Mouse (Mus musculus): Measurements from ENCODE around the gene Klhdc4.

Klhdc4 gene

DNA sequence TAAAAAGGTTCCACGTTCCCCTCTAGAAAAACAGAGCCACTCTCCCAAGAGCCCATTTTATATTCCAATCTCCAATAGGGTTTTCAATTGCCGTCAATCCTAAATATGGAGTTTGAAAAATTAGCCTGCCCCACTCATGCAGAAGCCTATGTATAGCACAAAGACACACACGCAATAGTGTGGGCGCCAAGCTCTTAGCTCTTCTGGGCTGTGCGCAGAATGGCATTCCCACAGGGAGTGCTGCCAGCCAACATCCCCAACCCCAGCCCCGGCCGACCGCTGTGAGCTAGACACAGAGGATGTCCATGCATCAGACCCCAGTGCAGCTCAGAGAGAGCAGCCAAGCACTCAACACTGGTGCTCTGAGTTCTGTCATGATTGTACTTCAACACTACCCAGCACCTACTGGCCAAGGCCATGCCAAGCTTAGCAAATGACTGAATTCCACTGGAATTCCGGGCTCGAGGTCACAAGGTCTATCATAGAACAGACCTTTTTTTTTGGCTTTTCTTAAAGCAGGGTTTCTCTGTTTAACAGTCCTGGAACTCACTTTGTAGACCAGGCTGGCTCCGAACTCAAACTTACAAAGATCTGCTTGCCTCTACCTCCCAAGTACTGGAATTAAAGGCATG, 19.7 kb downstream of the Klhdc4 start:
- DNase-seq (ENCODE audit: extremely low read depth, low read depth), result no peak

DNA sequence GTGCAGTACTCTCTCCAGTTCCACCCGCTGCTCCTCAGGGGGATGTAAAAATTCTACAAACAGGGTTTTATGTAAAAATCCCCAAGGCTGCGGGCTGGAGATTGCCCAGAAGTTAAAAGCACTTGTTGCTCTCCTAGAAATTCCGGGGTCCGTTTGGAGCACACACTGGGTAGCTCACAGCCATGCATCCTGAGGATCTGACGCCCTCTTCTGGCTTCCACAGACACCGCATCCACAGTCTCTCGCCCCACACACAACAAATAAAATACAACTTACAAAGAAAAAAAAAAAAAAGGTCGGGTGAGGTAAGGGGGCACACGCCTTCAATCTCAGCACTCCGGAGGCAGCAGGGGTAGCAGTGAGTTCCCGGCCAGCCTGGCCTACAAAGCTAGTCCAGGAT, 21.3 kb downstream of the Klhdc4 start:
- no peak for DNase-seq (ENCODE audit: extremely low read depth, low read depth)

DNA sequence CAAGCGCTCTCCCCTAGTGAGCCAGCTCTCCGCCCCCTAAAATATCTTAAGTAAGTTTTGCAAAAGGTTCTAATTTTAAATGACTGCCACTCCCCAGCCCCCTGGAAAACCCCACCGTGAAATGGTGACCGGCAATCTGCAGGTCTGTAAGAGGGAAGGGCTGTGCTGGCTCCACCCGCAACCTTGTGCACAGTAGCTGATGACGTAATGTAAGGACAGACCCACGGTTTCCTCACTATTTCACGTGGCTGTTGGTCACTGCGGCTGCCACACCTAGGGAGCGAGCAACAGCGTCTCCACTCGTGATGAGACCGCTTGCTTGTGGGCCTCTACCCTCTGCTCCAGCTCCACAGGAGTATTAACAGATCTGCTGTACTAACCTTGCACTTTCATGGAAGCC, 23.2 kb downstream of the Klhdc4 start:
- DNase-seq (ENCODE audit: extremely low read depth, low read depth), result no peak

DNA sequence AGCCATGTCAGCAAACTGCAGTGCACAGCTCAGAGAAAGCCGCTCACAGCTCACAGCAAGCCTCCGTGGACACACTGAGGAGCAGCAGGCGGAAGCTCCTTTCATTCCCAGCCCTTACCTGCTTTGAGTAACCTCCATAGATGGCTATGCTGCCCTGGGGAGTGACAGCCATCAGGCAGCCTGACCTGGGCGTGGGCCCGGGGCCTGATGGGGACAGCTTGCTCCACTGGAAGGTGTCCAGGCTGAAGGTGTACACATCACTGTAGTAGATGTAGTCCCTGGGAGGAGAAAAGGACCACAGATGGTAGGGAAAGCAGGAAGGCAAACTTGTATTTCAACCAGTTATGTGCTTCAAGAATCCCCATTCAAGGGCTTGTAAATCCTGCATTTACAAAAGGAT, 24.5 kb downstream of the Klhdc4 start:
- no peak for DNase-seq (ENCODE audit: extremely low read depth, low read depth)

DNA sequence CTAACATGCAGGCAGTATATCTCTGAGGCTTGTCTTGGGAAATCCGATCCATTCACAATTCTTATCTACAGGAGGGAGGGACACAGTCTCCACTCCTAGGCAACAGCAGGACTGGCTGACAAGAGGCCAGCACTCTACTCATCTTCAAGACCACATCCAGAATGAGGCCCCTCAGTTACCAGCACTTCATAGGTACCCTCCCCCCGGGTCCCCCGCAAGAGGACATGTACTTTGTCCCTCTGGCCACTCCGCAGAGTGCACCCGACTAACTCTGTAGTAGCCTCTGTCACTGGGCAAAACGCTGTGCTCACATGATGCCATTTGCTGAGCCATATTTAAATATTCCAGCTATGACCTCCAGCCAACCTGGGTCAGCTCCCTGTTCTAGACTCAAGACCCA, 31.0 kb downstream of the Klhdc4 start:
- DNase-seq (ENCODE audit: extremely low read depth, low read depth), result no peak

DNA sequence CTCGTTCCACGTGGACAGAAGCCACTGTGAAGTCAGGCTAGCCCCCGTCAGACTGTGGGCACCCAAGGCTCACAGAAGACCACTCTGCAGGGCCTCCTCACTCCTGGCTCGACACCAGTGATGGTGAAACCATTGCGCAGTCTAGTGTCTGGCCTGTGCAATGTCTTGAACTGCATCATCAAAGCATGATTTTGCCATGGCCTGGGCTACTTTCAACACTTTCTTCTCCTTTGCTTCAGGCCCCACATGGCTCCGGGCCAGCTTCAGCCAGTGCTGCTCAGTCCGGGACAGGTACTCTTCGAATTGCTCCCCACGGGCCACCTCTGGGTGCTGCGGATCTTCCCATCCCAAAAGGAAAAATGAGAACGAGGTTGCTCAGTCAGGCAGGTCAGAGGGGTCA, 33.0 kb downstream of the Klhdc4 start:
- DNase-seq (ENCODE audit: extremely low read depth, low read depth), result no peak

DNA sequence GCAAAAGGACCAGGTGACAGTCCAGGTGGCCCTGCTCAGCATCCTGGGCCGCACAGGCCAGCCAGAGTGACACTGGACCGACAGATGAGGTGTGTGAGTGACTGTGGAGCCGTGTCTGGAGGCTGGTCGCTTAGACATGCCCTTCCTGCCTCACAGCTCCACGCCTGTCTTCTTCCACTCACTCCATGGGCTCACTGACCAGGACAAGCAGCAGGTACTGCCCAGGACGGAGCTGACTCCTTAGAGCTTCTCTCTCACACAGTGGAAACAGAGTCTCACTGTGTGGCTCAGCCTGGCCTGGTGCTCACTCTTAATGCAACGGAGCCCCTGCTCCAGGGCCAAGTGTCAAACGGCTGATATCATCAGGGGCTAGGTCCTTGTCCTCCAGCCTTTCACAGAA, 33.9 kb downstream of the Klhdc4 start:
- DNase-seq (ENCODE audit: extremely low read depth, low read depth), result no peak

DNA sequence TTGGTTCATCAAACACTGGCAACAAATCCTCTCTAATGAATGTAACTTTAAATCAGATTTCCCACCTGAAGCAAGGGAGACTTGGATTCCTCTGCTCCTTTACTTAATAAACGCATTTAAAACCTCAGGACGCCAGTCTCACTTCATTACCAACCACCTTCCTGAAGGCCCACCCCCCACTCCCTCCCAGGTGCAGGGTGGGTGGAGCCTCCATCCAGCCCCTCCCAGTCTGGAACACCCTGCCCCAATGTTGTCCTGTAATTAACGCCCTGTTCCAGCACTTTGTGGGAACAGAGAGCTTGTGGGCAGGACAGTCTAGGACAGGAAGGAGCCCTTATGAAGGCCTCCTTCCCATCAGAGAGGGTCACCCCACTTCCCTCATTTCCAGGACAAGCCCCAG, 35.2 kb downstream of the Klhdc4 start:
- no peak for DNase-seq (ENCODE audit: extremely low read depth, low read depth)

DNA sequence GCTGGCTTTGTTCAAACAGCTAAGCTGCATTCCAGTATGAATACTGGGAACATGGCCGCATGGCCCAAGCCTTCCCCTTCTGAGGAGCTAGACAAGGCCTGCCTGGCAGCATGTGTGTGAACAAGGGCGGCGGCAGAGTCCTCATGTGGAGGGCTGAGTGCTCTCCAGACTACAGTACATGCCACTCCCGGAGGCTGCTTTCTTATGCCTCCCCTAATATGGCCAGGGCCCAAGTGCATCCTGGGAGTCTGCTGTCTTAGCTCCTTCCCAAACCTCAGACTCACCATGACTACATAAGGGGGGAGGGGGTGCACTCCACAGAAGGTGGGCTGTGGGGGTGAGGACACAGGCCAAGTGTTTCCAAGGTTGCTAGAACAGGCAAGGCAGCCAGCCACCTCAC, 36.7 kb downstream of the Klhdc4 start:
- DNase-seq (ENCODE audit: extremely low read depth, low read depth), result no peak

DNA sequence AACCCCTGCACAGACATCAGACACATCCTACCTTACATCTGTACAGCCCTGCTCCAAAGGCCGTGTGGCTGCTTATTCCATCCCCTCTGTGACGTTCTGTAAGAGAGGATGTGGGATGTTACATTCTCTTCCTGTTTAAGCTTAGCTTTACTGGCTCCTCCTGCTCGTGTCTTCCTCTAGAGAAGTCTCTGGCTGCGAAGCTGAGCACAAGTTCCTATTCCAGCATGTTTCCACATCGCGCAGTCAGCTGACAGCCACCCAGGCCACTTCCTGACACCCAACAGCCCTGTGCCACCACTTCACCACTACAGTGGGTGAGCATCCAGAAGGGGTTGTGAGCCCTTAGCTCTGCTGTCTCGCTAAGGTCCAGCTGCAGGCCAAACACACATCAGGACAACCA, 37.2 kb downstream of the Klhdc4 start:
- DNase-seq (ENCODE audit: extremely low read depth, low read depth), result no peak

DNA sequence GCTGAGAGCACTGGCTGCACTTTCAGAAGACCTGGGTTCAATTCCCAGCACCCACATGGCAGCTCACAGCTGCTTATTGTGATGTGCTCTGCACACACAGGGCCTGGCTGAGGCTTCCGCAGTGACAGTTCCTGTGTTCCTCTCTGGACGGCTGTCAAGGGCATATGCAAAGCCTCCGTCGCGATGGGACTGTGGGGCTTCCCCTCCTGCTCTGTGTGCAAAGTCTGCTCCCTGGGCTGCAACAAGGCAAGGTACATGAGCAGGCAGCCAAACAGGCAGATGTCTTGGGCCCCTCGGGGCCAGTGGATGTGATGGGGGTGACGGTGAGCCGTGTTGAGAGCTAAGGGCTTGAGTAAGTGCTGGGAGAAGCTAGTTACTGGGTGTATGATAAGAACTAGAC, 40.6 kb downstream of the Klhdc4 start:
- DNase-seq (ENCODE audit: extremely low read depth, low read depth), result no peak

DNA sequence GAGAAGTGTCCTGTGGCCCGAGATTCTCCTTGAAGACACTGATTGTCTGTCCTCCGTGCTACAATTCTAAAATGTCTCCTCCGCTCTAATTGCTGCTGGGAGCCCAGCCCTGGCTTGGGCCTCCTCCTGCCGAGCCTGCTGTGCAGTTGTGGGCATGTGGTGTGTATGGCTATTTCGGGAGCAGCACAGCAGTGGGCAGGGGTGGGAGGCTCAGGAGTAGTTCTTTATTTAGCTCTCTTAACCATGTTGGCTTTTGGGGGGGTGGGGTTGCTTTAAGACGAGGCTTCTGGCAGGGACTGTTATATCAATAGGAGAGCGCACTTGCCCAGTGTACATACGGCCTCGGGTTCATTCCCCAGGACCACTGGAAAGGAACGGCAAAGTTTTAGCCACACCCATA, 42.8 kb downstream of the Klhdc4 start:
- DNase-seq (ENCODE audit: extremely low read depth, low read depth), result no peak

DNA sequence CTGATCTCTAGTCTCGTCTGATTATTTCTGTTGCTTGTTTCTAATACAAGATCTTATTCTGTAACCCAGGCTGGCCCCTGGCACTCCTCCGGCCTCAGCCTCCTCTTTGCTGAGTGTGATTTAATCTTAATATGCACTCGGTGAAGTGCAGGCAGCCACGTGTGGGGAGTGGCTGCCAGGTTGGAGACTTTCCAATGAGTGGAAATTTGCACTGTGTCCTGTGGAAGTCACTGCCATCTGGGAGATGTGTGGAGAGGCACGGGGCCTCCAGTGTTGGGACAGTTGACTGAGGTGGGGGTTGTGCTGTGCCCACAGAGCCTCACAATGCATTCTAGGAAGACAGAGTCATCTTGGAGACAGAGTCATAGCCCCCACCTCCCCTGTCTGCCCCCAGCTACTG, 46.9 kb downstream of the Klhdc4 start:
- no peak for DNase-seq (ENCODE audit: extremely low read depth, low read depth)

DNA sequence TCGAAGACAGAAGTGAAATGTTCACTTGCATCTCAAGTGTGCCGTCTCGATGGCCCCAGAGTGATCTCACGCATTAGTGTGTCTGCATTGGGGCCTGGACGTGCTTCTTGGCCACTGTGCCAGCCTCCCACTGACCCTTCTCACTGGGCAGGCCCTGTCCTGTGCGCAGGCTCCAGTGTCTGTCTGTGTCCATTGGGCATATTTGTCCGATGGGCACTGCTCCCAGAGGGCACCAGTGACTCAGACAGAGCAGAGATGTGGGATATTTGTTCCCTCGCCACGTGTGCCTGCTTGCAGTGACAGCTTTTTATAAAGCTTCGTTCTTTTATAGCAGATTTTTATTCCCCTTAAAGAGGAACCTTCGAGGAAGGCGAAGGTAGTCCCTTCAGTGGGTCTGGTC, 55.5 kb downstream of the Klhdc4 start:
- no peak for DNase-seq (ENCODE audit: extremely low read depth, low read depth)

DNA sequence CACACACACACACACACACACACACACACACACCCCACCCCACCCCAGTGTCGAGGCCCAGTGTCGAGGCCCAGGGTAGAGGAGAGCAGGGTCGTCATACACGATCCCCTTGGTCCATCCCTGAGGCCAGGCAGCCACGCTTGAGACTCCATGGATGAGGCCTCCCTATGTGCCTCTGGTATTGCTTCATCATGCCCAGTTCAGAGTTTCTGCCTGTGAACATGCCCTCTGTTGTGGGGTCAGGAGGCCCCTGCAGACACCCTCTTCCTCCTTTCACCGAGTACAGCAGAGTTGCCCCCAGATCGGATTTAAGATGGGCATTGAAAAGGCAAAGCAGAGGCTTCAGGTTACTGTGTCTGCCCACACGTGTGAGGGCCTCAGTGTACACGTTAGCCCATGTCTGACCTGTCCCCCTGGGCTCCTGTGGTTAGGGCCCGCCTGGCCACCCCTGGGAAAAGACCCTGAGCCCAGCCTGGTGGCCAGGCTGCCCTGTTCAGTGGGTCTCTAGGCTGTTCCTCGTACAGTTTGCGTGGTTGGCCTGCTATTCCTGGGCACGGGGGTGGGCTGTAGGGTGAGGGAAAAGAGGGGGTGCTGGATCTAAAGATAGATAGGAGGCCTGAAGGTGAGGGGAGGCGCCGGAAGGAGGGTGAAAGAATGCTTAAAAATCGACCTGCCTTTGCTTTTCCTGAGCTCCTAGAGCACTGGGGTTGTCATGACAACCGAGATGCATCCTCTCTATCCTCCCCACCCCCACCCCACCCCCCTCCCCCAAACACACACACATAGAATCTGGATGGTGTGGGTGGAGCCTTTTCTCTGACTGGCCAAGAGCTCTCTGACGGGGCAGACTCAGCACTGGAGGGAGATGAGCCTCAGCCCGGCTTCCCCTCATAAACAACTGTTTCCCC, 58.3 kb downstream of the Klhdc4 start:
- DNase-seq (ENCODE audit: extremely low read depth, low read depth), result no peak

DNA sequence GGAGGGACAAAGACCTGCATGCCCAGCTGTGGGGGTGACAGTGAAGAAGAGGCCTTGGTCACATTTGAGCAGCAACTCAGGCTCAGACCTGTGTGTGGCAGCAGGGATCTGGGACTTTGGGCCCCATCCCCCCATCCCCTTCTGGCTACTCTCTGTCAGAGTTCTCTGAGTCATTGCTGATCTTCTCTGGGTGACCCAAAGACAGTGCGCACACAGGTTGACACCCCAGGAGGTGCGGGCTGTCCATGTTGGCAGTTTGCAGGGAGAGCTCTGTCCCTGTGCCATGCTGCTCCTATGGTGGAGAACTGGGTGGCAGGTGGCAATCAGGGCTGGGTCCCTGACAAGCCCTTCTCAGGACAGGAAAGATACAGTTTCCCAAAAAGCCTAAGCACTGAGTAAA, 59.7 kb downstream of the Klhdc4 start:
- no peak for DNase-seq (ENCODE audit: extremely low read depth, low read depth)

DNA sequence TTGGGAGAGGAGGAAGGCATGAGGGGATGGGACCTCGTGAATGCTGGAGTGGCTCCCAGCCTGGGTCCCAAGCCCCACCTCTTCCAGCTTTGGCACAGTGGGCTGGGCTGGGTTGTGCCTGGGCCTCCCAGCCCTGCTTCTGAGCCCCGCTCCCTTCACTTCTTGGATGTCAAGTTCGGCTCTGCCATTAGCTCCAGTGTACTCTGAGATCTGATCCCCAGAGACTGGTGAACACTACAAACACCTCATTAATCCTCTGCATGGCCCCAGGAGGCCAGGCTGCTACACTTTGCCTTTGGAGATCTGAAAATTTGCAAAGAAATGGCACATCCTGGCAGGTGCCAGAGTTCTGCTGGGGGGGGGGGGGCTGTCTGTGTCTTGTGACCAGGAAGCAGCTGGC, 60.3 kb downstream of the Klhdc4 start:
- DNase-seq (ENCODE audit: extremely low read depth, low read depth), result no peak

DNA sequence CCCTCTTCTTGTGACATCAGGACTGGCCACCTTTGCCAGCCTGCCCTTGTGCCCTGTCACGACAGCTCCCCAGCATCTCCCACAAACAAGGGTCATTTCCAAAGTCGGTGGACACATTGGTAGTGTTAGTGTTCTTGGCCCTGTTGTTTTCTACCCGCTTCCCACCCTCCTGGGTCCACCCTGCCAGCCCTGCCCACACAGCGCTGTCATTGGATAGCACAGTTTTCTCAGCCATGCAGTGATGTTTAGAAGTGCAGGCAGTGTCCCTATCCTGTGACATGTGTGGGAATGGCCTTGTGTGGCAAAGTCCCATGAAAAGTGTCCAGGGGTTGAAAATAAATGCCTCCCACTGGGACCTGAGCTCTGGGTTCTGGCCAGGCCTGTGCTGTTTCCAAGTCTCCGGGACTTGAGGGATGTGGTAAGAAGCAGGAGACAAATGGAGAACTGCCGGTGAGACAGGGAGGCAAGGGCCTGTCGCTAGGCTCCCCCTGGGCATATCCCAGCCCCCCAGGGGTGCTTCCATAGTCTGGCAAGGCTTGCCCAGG, 63.7 kb downstream of the Klhdc4 start:
- DNase-seq (ENCODE audit: extremely low read depth, low read depth), result no peak

DNA sequence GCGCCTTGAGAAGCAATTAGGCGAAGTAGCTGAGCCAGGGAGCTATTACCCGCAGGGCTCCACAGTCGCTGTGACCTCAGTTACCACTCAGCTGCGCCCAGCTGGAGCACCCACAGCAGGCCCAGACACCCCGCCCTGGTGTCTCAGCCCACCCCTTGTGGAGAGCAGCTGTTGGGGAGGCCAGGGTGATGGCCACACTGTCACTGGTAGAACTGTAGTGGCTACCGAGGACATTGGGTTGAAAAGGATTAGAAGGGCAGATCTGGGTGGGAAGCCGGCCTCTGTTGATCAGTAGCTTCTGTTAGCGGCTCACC, 65.7 kb downstream of the Klhdc4 start:
- no peak for DNase-seq (ENCODE audit: extremely low read depth, low read depth)

DNA sequence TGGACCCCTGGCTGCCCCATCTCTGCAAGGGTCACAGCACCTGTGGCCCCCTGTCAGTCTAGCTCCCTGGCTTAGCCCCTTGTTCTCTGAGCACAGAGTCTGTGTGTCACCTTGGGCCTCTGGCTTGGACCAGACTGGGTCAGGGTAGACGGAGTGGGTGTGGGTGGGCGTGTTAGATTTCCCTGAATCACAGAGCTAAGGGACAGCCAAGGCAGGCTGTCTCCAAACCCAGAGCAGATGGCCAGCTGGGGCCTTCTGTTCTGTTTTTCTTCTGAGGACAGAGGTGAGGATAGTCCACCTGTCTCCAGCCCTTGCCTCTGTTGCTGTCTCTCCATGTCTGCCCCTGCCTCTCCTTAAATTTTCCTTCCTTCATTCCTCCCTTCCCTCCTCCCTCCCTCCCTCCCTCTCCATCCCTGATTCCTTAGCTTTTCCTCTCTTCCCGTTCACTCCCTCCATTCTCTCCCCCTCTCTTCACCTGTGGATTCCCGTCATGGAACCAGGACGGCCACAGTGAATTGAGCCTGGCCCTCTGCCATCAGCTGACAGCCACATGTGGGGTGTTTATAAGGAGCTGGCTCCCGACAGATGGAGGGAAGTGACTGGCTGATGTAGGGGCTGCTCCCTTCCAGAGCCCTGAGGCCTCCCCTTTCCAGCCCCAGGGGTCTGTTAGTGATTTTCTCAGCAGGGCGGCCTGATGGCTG, 66.2 kb downstream of the Klhdc4 start:
- no peak for DNase-seq (ENCODE audit: extremely low read depth, low read depth)

DNA sequence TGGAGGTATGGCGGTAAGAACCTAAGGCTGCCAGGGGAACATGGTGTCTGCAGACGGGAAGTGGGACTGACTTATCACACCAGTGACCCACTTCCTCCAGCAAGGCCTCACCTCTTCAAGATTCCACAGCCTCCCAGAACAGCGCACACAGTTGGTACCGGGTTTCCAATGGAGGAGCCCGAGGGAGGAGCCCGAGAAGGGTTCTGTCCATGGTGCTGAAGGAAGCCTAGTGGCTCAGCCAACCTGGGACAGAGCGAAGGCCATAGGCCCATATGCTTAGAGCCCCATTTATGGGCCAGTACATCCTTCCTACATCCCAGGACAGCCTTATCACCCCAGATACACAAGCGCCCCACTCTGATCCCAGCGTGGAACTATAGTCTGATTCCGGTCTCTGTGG, 67.9 kb downstream of the Klhdc4 start:
- no peak for DNase-seq (ENCODE audit: extremely low read depth, low read depth)

DNA sequence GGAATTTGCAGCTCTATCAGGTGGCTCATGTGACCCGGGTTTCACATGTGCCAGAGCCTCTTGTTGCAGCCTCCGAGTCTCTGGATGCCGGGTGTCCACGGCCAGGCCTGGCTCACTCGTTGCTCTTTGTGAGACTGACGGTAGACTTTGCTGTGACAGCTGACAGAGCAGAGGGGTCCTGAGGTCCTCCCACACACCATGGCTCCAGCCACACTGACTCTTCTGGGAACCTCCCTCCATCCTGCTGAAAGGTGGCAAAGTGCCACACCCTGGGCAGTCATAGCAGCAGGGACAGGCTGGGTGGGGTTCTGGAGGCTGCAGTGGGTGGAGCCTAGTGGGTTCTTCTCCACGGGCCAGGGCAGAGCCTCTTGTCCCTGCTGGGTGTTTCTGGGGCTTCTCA, 68.9 kb downstream of the Klhdc4 start:
- no peak for DNase-seq (ENCODE audit: extremely low read depth, low read depth)

All from MEL-GATA-1-ER (cell line).